Mouse (Mus musculus): Measurements from ENCODE around the gene Anks3. TPM values are rescaled to one million over a fixed set of nuclear protein-coding genes. Genes with fewer than 3 reads are reported as not detected.
A peak's percentile ranks its signal among the peaks of the same experiment; 100 is the strongest.

Gene Anks3
- polyA plus RNA-seq, 1 experiment from 2014 or later: 68.2 TPM

GRCm38 (mm10) chr16:4963346-4963745 lies 659 bp downstream of the Anks3 start:
- Histone ChIP-seq H3K4me3 (peak overlapping the region; percentile 95), H3K9me3 (no peaks in the 10 kb centered on the region), H3K27me3 (no peaks in the 10 kb centered on the region), H3K9ac (replicated peaks) (peak overlapping the region; percentile 81), H3K4me1 (peaks cover 19% of the 10 kb centered on the region), H3K4me2 (replicated peaks) (peak overlapping the region; percentile 80), H3K36me3 (peaks cover 13% of the 10 kb centered on the region), H3K27ac (replicated peaks) (no peak overlapping the region)
- WGBS: 51% methylated on average over 9 of the region's 9 CpGs
- ATAC-seq (ENCODE audit: low FRiP score, low read depth): no peak

- H3K4me3 ChIP-seq: no peak overlapping the region
Measured at GRCm38 (mm10) chr16:4960260-4960659, 3.7 kb downstream of the Anks3 start.

GRCm38 (mm10) chr16:4957446-4957845 lies 6.6 kb downstream of the Anks3 start:
- Histone ChIP-seq H3K4me2 (replicated peaks) (no peak overlapping the region), H3K4me3 (no peak overlapping the region), H3K9me3 (no peaks in the 10 kb centered on the region), H3K27me3 (no peaks in the 10 kb centered on the region), H3K36me3 (peaks cover 65% of the 10 kb centered on the region), H3K27ac (replicated peaks) (no peak overlapping the region), H3K4me1 (peaks cover 4% of the 10 kb centered on the region; the same call in 1 of the 2 replicates), H3K9ac (replicated peaks) (no peak overlapping the region)
- no peak for ATAC-seq (ENCODE audit: low FRiP score, low read depth)
- WGBS: 94% methylated on average over 3 of the region's 3 CpGs

More at GRCm38 (mm10) chr16:4960260-4960659, 3.7 kb downstream of the Anks3 start:
- H3K4me2 ChIP-seq (replicated peaks): no peak overlapping the region
- peaks cover 18% of the 10 kb centered on the region for H3K4me1 ChIP-seq
- H3K9me3 ChIP-seq: no peaks in the 10 kb centered on the region
- H3K27me3 ChIP-seq: no peaks in the 10 kb centered on the region
- peaks cover 37% of the 10 kb centered on the region for H3K36me3 ChIP-seq
- H3K27ac ChIP-seq (replicated peaks): no peak overlapping the region
- H3K9ac ChIP-seq (replicated peaks): no peak overlapping the region
- WGBS: 90% methylated on average over 8 of the region's 8 CpGs
- ATAC-seq (ENCODE audit: low FRiP score, low read depth): no peak

DNA sequence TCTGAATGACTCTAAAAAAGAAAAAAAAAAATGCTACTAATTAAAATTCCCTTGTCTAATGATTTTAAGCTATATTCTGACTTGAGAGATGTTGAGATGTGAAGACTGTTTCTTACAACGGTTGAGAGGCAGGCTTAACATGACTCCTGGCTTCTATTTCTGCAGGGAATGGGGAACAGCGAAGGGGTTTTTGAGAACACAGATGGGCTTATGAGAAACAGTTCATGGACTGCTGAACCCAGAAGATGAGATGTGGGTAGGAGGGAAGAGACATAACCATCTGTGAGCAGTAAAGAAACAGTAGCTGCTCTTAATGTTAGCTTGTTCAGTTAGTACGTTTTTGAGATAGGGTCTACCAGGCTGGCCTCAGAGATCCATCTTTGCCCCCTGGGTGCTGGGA lies 7.4 kb downstream of the Anks3 start:
- no peak overlapping the region for H3K4me2 ChIP-seq (replicated peaks)
- no peak overlapping the region for H3K9ac ChIP-seq (replicated peaks)
- H3K36me3 ChIP-seq: peaks cover 72% of the 10 kb centered on the region
- no peaks in the 10 kb centered on the region for H3K4me1 ChIP-seq
- ATAC-seq (ENCODE audit: low FRiP score, low read depth): no peak
- no peak overlapping the region for H3K27ac ChIP-seq (replicated peaks)
- H3K27me3 ChIP-seq: no peaks in the 10 kb centered on the region
- 88% methylated on average over 3 of the region's 3 CpGs for WGBS
- H3K9me3 ChIP-seq: no peaks in the 10 kb centered on the region
- no peak overlapping the region for H3K4me3 ChIP-seq

DNA sequence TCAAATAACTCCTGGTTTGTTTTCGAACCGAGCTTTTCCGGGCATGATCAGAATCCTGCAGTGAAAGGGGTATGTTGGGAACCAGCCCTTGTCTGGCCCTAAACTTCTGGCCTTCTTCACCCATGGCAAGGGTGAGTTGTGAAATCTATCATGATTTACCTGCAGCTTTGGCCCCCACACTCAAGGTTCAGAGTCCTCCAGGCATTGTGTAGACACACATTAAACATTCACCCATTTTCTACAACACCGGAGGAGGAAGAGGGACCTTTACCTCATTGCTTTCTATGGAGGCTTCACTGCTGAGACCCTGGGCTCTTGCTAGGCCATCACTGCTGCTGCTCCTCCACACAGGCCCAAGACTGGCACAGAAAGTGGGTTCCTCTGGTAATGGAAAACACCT lies 16.6 kb downstream of the Anks3 start:
- H3K4me3 ChIP-seq: no peak overlapping the region
- H3K9ac ChIP-seq (replicated peaks): no peak overlapping the region
- H3K36me3 ChIP-seq: peaks cover 86% of the 10 kb centered on the region
- WGBS: 82% methylated on average over 4 of the region's 4 CpGs
- no peaks in the 10 kb centered on the region for H3K4me1 ChIP-seq
- no peak overlapping the region for H3K4me2 ChIP-seq (replicated peaks)
- H3K27ac ChIP-seq (replicated peaks): no peak overlapping the region
- no peak for ATAC-seq (ENCODE audit: low FRiP score, low read depth)
- no peaks in the 10 kb centered on the region for H3K9me3 ChIP-seq
- H3K27me3 ChIP-seq: no peaks in the 10 kb centered on the region

- no peak for ATAC-seq (ENCODE audit: low FRiP score, low read depth)
Measured at GRCm38 (mm10) chr16:4946155-4946554, 17.9 kb downstream of the Anks3 start.

DNA sequence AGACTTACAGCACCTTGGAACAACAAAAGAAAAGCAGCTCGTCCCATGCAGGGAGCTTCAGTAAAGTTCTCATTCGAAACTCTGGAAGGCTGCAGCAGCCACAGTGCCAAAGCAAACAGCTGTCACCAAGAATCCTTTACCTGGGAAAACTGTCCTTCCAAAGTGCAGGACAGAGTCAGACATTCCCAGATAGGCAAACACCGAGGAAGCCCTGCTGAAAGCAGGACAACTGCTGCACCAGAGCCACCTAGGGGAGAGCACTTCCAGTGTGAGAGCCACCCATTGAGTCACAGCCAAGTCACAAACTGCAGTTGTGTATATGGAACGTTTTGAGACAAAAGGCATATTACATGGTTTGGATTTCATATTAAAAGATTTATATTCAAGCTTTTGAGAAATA lies 18.6 kb downstream of the Anks3 start:
- Histone ChIP-seq H3K9me3 (no peaks in the 10 kb centered on the region), H3K27ac (replicated peaks) (no peak overlapping the region), H3K4me3 (no peak overlapping the region), H3K4me1 (peaks cover 1% of the 10 kb centered on the region; the same call in 1 of the 2 replicates), H3K9ac (replicated peaks) (no peak overlapping the region), H3K36me3 (peaks cover 88% of the 10 kb centered on the region), H3K4me2 (replicated peaks) (no peak overlapping the region), H3K27me3 (no peaks in the 10 kb centered on the region)
- WGBS: 78% methylated on average over 4 of the region's 4 CpGs
- ATAC-seq (ENCODE audit: low FRiP score, low read depth): no peak

More at GRCm38 (mm10) chr16:4946155-4946554, 17.9 kb downstream of the Anks3 start:
- H3K4me2 ChIP-seq (replicated peaks): no peak overlapping the region
- no peaks in the 10 kb centered on the region for H3K4me1 ChIP-seq
- no peaks in the 10 kb centered on the region for H3K27me3 ChIP-seq
- no peak overlapping the region for H3K27ac ChIP-seq (replicated peaks)
- peaks cover 87% of the 10 kb centered on the region for H3K36me3 ChIP-seq
- 93% methylated on average over 3 of the region's 3 CpGs for WGBS
- H3K9me3 ChIP-seq: no peaks in the 10 kb centered on the region
- H3K4me3 ChIP-seq: no peak overlapping the region
- no peak overlapping the region for H3K9ac ChIP-seq (replicated peaks)

- Histone ChIP-seq H3K9ac (replicated peaks) (no peak overlapping the region), H3K36me3 (peaks cover 81% of the 10 kb centered on the region), H3K9me3 (no peaks in the 10 kb centered on the region), H3K4me3 (no peak overlapping the region), H3K27me3 (no peaks in the 10 kb centered on the region), H3K27ac (replicated peaks) (no peak overlapping the region), H3K4me1 (peaks cover 14% of the 10 kb centered on the region), H3K4me2 (replicated peaks) (no peak overlapping the region)
- WGBS: 96% methylated on average over 3 of the region's 3 CpGs
- ATAC-seq (ENCODE audit: low FRiP score, low read depth): no peak
Measured at GRCm38 (mm10) chr16:4943431-4943830, 20.6 kb downstream of the Anks3 start.

- 95% methylated on average over 8 of the region's 8 CpGs for whole genome bisulfite sequencing
- ATAC-seq (ENCODE audit: low FRiP score, low read depth): no peak
- Histone ChIP-seq H3K4me3 (no peak overlapping the region), H3K27ac (replicated peaks) (no peak overlapping the region), H3K4me2 (replicated peaks) (no peak overlapping the region), H3K4me1 (peaks cover 17% of the 10 kb centered on the region), H3K9ac (replicated peaks) (no peak overlapping the region), H3K36me3 (peaks cover 75% of the 10 kb centered on the region), H3K27me3 (no peaks in the 10 kb centered on the region), H3K9me3 (no peaks in the 10 kb centered on the region)
Measured at GRCm38 (mm10) chr16:4942868-4943267, 21.1 kb downstream of the Anks3 start.

- no peaks in the 10 kb centered on the region for H3K9me3 ChIP-seq
- ATAC-seq (ENCODE audit: low FRiP score, low read depth): no peak
- H3K27me3 ChIP-seq: no peaks in the 10 kb centered on the region
- H3K4me2 ChIP-seq (replicated peaks): no peak overlapping the region
- no peak overlapping the region for H3K9ac ChIP-seq (replicated peaks)
- no peak overlapping the region for H3K4me3 ChIP-seq
- H3K4me1 ChIP-seq: peaks cover 17% of the 10 kb centered on the region
- no peak overlapping the region for H3K27ac ChIP-seq (replicated peaks)
- H3K36me3 ChIP-seq: peaks cover 72% of the 10 kb centered on the region
Measured at GRCm38 (mm10) chr16:4941016-4941415, 23.0 kb downstream of the Anks3 start.

- peaks cover 74% of the 10 kb centered on the region for H3K36me3 ChIP-seq
- peak overlapping the region; percentile 88 for H3K4me2 ChIP-seq (replicated peaks)
- ATAC-seq (ENCODE audit: low FRiP score, low read depth): no peak
- peaks cover 17% of the 10 kb centered on the region for H3K4me1 ChIP-seq
- H3K4me3 ChIP-seq: peak overlapping the region; percentile 69; the same call in 1 of the 2 replicates
- no peaks in the 10 kb centered on the region for H3K27me3 ChIP-seq
- 95% methylated on average over 10 of the region's 10 CpGs for WGBS
- H3K9ac ChIP-seq (replicated peaks): no peak overlapping the region
- no peak overlapping the region for H3K27ac ChIP-seq (replicated peaks)
- H3K9me3 ChIP-seq: no peaks in the 10 kb centered on the region
Measured at GRCm38 (mm10) chr16:4940311-4940850, 23.6 kb downstream of the Anks3 start.

DNA sequence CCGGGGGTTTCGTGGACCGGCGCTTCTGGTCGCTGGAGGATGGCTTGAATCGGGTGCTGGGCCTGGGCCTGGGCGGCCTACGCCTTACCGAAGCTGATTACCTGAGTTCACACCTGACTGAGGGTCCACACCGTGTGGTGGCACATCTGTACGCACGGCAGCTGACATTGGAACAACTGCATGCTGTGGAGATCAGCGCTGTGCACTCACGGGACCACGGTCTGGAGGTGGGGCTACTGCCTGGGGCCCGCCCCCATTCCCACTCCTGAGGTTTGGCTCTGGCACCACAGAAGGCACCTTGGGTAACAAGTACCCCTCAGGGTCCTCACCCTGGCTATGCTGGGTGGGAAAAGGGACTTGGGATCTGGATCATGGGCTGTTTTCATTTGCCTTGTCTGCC lies 24.6 kb downstream of the Anks3 start:
- no peaks in the 10 kb centered on the region for H3K9me3 ChIP-seq
- peaks cover 17% of the 10 kb centered on the region for H3K4me1 ChIP-seq
- no peaks in the 10 kb centered on the region for H3K27me3 ChIP-seq
- H3K27ac ChIP-seq (replicated peaks): peak overlapping the region; percentile 76
- H3K4me3 ChIP-seq: peak overlapping the region; percentile 69
- peak overlapping the region; percentile 87 for H3K9ac ChIP-seq (replicated peaks)
- H3K36me3 ChIP-seq: peaks cover 75% of the 10 kb centered on the region
- 3% methylated on average over 16 of the region's 16 CpGs for WGBS
- peak; percentile 39 for ATAC-seq (ENCODE audit: low FRiP score, low read depth)
- peak overlapping the region; percentile 88 for H3K4me2 ChIP-seq (replicated peaks)

GRCm38 (mm10) chr16:4938989-4939388 lies 25.0 kb downstream of the Anks3 start:
- Histone ChIP-seq H3K9ac (replicated peaks) (peak overlapping the region; percentile 87), H3K27ac (replicated peaks) (peak overlapping the region; percentile 76), H3K36me3 (peaks cover 75% of the 10 kb centered on the region), H3K4me3 (peak overlapping the region; percentile 69), H3K4me1 (peaks cover 17% of the 10 kb centered on the region), H3K27me3 (no peaks in the 10 kb centered on the region), H3K9me3 (no peaks in the 10 kb centered on the region), H3K4me2 (replicated peaks) (peak overlapping the region; percentile 88)
- ATAC-seq (ENCODE audit: low FRiP score, low read depth): peak; percentile 95
- under 1% methylated on average over 28 of the region's 28 CpGs for WGBS

All from midbrain, embryonic 12.5 days (tissue).